Mouse (Mus musculus): ENCODE results near the gene Fbxw13. TPM values are rescaled to one million over a fixed set of nuclear protein-coding genes. Genes with fewer than 3 reads are reported as not detected.

Fbxw13 gene
- polyA plus RNA-seq, 1 experiment from 2014 or later: not detected

Other genes with a start within 250 kb of the Fbxw13 start
- 1.8 and 2.8 TPM in 2 replicates for gene Col7a1, start 242.4 kb downstream of the Fbxw13 start, polyA plus RNA-seq (2015; fragmentation: Nextera tagmentation; extraction: Ambion mirVana)
- gene Ucn2, start 210.0 kb downstream of the Fbxw13 start, polyA plus RNA-seq (2015; fragmentation: Nextera tagmentation; extraction: Ambion mirVana): not detected in 2 replicates
- 26.3 and 30.1 TPM in 2 replicates for gene Pfkfb4, start 204.2 kb downstream of the Fbxw13 start, polyA plus RNA-seq (2015; fragmentation: Nextera tagmentation; extraction: Ambion mirVana)
- gene Shisa5, start 157.4 kb downstream of the Fbxw13 start, polyA plus RNA-seq (2015; fragmentation: Nextera tagmentation; extraction: Ambion mirVana): 78.4 and 93.0 TPM in 2 replicates
- gene Trex1, start 136.2 kb downstream of the Fbxw13 start, polyA plus RNA-seq (2015; fragmentation: Nextera tagmentation; extraction: Ambion mirVana): 13.9 and 15.6 TPM in 2 replicates
- gene Atrip, start 121.9 kb downstream of the Fbxw13 start, polyA plus RNA-seq (2015; fragmentation: Nextera tagmentation; extraction: Ambion mirVana): 32.8 TPM in 2 replicates
- 12.2 and 13.7 TPM in 2 replicates for gene Ccdc51, start 113.5 kb downstream of the Fbxw13 start, polyA plus RNA-seq (2015; fragmentation: Nextera tagmentation; extraction: Ambion mirVana)
- gene Tma7, start 113.4 kb downstream of the Fbxw13 start, polyA plus RNA-seq (2015; fragmentation: Nextera tagmentation; extraction: Ambion mirVana): 678 and 752 TPM in 2 replicates
- 11.6 and 13.7 TPM in 2 replicates for gene Plxnb1, start 100.6 kb downstream of the Fbxw13 start, polyA plus RNA-seq (2015; fragmentation: Nextera tagmentation; extraction: Ambion mirVana)
- gene Fbxw21, start 33.9 kb downstream of the Fbxw13 start, polyA plus RNA-seq (2015; fragmentation: Nextera tagmentation; extraction: Ambion mirVana): not detected in 2 replicates
- not detected in 2 replicates for gene Fbxw20, start 38.8 kb upstream of the Fbxw13 start, polyA plus RNA-seq (2015; fragmentation: Nextera tagmentation; extraction: Ambion mirVana)
- gene Fbxw14, start 91.7 kb upstream of the Fbxw13 start, polyA plus RNA-seq (2015; fragmentation: Nextera tagmentation; extraction: Ambion mirVana): not detected in 2 replicates
- gene Fbxw28, start 143.7 kb upstream of the Fbxw13 start, polyA plus RNA-seq (2015; fragmentation: Nextera tagmentation; extraction: Ambion mirVana): not detected in 2 replicates
- not detected in 2 replicates for gene Fbxw22, start 208.3 kb upstream of the Fbxw13 start, polyA plus RNA-seq (2015; fragmentation: Nextera tagmentation; extraction: Ambion mirVana)

All from neural tube, embryonic 15.5 days (tissue).